20 mouse cellular contexts compared by ENCODE assay signal in the genomic region with DNA sequence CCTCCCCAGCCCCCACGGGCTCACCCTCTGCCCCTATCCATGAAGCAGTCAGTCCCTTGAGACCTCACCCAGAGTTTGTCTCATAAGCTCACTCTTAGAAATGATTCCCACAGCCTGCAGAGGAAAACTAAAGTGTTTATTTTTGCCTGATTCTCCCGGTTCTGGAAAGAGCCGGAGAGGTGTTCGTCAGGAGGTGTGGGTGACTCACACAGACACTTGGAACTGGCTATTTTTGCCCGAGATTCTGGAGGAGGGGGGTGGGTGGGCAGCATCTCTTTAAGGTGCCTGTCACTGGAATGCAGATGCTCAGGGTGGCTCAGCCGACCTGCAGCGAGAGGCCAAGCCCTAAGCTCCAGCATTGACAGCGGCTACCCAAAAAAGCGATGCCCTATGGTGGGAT. TPM values are rescaled to one million over a fixed set of nuclear protein-coding genes. Genes with fewer than 3 reads are reported as not detected.
"Had no signal": no experiment of that assay in that cellular context is flagged by ENCODE, and none has a peak within 500 bp of the region (broad histone marks: within the 10 kb centered on the region; RNA-seq: fewer than 3 reads in every experiment).

No protein-coding gene starts in this region.

- ATAC-seq: liver, embryonic 12.5 days had no signal

- DNase-seq: kidney, adult 8-10 months; kidney, postnatal 10 days; kidney, postnatal 36 days; layer of hippocampus, postnatal 36 days; liver; lung, adult 18-20 months; lung, postnatal 10 days; lung, postnatal 36 days; midbrain, embryonic 14.5 days; thymus, adult 2 months; thymus, postnatal 14 days; thymus, postnatal 4 days had no signal

- H3K9me3 ChIP-seq: kidney, embryonic 15.5 days; limb, embryonic 10.5 days; limb, embryonic 13.5 days; liver, embryonic 12.5 days; liver, embryonic 15.5 days; lung, embryonic 15.5 days; midbrain, embryonic 10.5 days had no signal

- H3K4me1 ChIP-seq: liver, embryonic 15.5 days had no signal

- H3K27me3 ChIP-seq: kidney, embryonic 15.5 days; limb, embryonic 13.5 days; lung, embryonic 15.5 days had no signal

- H3K27ac ChIP-seq: kidney, embryonic 15.5 days; limb, embryonic 10.5 days; limb, embryonic 13.5 days; liver, embryonic 12.5 days; liver, embryonic 15.5 days; lung, embryonic 15.5 days had no signal

- H3K36me3 ChIP-seq: kidney, embryonic 15.5 days; limb, embryonic 10.5 days; limb, embryonic 13.5 days; liver, embryonic 12.5 days; liver, embryonic 15.5 days; lung, embryonic 15.5 days; midbrain, embryonic 10.5 days had no signal

- H3K4me2 ChIP-seq: kidney, embryonic 15.5 days; limb, embryonic 13.5 days; liver, embryonic 12.5 days; liver, embryonic 15.5 days; lung, embryonic 15.5 days had no signal

- H3K4me3 ChIP-seq: kidney, embryonic 15.5 days; limb, embryonic 10.5 days; limb, embryonic 13.5 days; liver, embryonic 12.5 days; liver, embryonic 15.5 days; lung, embryonic 15.5 days; megakaryocyte, embryonic 14.5 days; midbrain, embryonic 10.5 days had no signal

- H3K9ac ChIP-seq: kidney, embryonic 15.5 days; limb, embryonic 13.5 days; liver, embryonic 12.5 days; liver, embryonic 15.5 days; lung, embryonic 15.5 days had no signal

RNA-seq across cellular contexts. Expression of gene Rasgef1c, which starts 34.8 kb away (rescaled TPM):
- polyA plus RNA-seq: liver, embryonic 12.5 days had no signal
